Mouse (Mus musculus): ENCODE results near the gene Ces1e. TPM values are rescaled to one million over a fixed set of nuclear protein-coding genes. Genes with fewer than 3 reads are reported as not detected.

Ces1e gene
- polyA plus RNA-seq, 1 experiment: 0.27 TPM

DNA sequence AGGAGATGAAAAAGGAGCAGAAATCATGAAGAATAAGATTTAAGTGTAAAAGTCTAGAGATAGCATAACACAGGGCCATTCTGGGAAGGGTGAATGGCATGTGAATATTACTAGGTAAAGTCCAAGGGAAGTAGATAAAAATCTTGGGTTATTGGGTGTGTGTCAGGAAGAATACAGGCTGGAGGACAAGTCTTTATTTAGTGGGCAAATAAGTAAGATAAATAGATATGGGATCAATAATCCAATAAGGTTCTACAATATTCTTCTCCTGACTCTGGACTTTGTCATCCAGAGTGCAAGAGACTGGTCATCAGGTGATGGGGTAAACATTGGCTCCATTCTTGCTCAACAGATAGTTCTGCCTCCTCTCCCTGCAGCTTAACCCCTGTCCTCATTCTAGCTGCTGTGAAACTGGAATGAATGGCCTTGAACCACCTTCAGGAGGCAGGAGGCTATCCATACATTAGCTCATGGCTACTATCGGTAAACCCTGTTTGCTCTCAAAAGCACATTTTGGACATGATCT is 23.0 kb upstream of the Ces1e start:
- H3K27ac ChIP-seq (ENCODE audit: control insufficient read depth, insufficient read depth, low read length): no peak overlapping the region
- TF ChIP-seq CTCF (IDR thresholded peaks at IDR 0.05; ENCODE audit: borderline replicate concordance, control insufficient read depth, extremely low read depth, insufficient read depth, low read length, poor library complexity): no peak
- no peak for TF ChIP-seq POLR2A (IDR thresholded peaks at IDR 0.05; ENCODE audit: control insufficient read depth, extremely low read depth, insufficient read depth, low read length, poor library complexity)

DNA sequence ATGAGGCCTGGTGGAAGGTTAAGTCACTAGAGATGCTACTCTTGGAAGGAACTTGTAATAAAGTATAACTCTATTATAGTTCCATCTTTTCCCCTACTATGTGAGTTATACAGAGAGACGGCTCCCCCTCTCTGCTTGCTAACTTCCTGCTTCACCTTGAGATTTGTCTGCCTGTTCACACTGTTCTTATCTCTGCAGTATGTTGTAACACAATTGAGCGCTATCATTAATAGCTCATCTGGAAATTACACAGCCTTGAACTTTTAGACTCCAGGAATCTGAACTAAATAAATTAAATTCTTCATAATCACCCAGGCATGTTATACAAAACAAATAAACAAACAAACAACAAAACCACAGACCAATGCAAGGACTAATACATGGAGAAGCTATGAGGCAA is 16.6 kb upstream of the Ces1e start:
- Histone ChIP-seq H3K27me3 (ENCODE audit: control insufficient read depth, insufficient read depth, low read length) (no peaks in the 10 kb centered on the region), H3K4me3 (ENCODE audit: control insufficient read depth, insufficient read depth, low read length) (no peak overlapping the region), H3K36me3 (ENCODE audit: control insufficient read depth, insufficient read depth, low read length) (no peaks in the 10 kb centered on the region), H3K4me1 (replicated peaks; ENCODE audit: control insufficient read depth, insufficient read depth, low read length) (no peaks in the 10 kb centered on the region), H3K27ac (ENCODE audit: control insufficient read depth, insufficient read depth, low read length) (no peak overlapping the region)
- DNase-seq: no peak
- TF ChIP-seq CTCF (IDR thresholded peaks at IDR 0.05; ENCODE audit: borderline replicate concordance, control insufficient read depth, extremely low read depth, insufficient read depth, low read length, poor library complexity): no peak
- TF ChIP-seq POLR2A (IDR thresholded peaks at IDR 0.05; ENCODE audit: control insufficient read depth, extremely low read depth, insufficient read depth, low read length, poor library complexity): no peak
- WGBS: 87% methylated on average over 2 of the region's 2 CpGs

More for the DNA sequence above, 23.0 kb upstream of the Ces1e start:
- WGBS: 100% methylated on average over 1 of the region's 1 CpGs
- no peak for DNase-seq
- Histone ChIP-seq H3K4me3 (ENCODE audit: control insufficient read depth, insufficient read depth, low read length) (no peak overlapping the region), H3K4me1 (replicated peaks; ENCODE audit: control insufficient read depth, insufficient read depth, low read length) (no peaks in the 10 kb centered on the region), H3K36me3 (ENCODE audit: control insufficient read depth, insufficient read depth, low read length) (no peaks in the 10 kb centered on the region), H3K27me3 (ENCODE audit: control insufficient read depth, insufficient read depth, low read length) (no peaks in the 10 kb centered on the region)

DNA sequence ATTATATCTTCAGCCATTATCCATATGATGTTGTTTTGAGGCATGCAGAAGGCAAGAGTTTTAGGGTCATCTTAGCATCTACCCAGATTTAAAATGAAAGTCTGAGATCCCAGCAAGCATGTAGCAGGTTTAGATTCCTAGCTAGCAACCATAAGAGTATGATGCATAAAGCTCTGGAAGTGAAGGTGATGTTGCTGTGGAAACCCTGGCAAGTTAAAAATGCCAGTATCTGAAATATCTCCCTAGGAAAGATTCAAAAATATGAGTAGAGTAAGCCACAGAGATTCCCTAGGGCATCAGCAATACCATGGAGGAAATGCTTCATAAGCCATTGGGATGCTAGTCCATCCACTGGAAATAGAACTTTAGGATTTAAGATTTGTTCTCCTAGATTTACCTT is 10.5 kb upstream of the Ces1e start:
- no peak for DNase-seq
- TF ChIP-seq POLR2A (IDR thresholded peaks at IDR 0.05; ENCODE audit: control insufficient read depth, extremely low read depth, insufficient read depth, low read length, poor library complexity): no peak
- TF ChIP-seq CTCF (IDR thresholded peaks at IDR 0.05; ENCODE audit: borderline replicate concordance, control insufficient read depth, extremely low read depth, insufficient read depth, low read length, poor library complexity): no peak

DNA sequence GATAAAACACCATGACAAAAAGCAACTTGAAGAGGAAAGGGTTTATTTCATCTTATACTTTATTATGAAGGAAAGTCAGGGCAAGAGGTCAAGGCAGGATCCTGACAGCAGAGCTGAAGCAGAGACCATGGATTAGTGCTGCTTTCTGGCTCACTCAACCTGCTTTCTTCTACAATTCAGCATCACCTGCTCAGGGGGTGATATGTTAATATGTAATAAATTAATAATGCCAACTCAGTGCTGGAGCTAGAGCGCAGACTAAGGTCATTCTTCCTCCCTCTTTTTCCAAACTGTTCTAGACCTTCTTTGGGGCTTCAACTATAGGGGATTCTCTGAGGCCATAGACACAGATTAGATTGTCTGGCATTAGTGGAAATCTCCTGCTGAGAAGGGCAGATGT is 6.3 kb upstream of the Ces1e start:
- 100% methylated on average over 1 of the region's 1 CpGs for whole genome bisulfite sequencing
- H3K27ac ChIP-seq (ENCODE audit: control insufficient read depth, insufficient read depth, low read length): no peak overlapping the region
- no peaks in the 10 kb centered on the region for H3K4me1 ChIP-seq (replicated peaks; ENCODE audit: control insufficient read depth, insufficient read depth, low read length)
- no peak for DNase-seq
- no peaks in the 10 kb centered on the region for H3K27me3 ChIP-seq (ENCODE audit: control insufficient read depth, insufficient read depth, low read length)
- no peak overlapping the region for H3K4me3 ChIP-seq (ENCODE audit: control insufficient read depth, insufficient read depth, low read length)
- H3K36me3 ChIP-seq (ENCODE audit: control insufficient read depth, insufficient read depth, low read length): no peaks in the 10 kb centered on the region
- TF ChIP-seq CTCF (IDR thresholded peaks at IDR 0.05; ENCODE audit: borderline replicate concordance, control insufficient read depth, extremely low read depth, insufficient read depth, low read length, poor library complexity) (no peak), POLR2A (IDR thresholded peaks at IDR 0.05; ENCODE audit: control insufficient read depth, extremely low read depth, insufficient read depth, low read length, poor library complexity) (no peak)

More for the DNA sequence above, 10.5 kb upstream of the Ces1e start:
- Histone ChIP-seq H3K27me3 (ENCODE audit: control insufficient read depth, insufficient read depth, low read length) (no peaks in the 10 kb centered on the region), H3K27ac (ENCODE audit: control insufficient read depth, insufficient read depth, low read length) (no peak overlapping the region), H3K4me1 (replicated peaks; ENCODE audit: control insufficient read depth, insufficient read depth, low read length) (no peaks in the 10 kb centered on the region), H3K36me3 (ENCODE audit: control insufficient read depth, insufficient read depth, low read length) (no peaks in the 10 kb centered on the region), H3K4me3 (ENCODE audit: control insufficient read depth, insufficient read depth, low read length) (no peak overlapping the region)

DNA sequence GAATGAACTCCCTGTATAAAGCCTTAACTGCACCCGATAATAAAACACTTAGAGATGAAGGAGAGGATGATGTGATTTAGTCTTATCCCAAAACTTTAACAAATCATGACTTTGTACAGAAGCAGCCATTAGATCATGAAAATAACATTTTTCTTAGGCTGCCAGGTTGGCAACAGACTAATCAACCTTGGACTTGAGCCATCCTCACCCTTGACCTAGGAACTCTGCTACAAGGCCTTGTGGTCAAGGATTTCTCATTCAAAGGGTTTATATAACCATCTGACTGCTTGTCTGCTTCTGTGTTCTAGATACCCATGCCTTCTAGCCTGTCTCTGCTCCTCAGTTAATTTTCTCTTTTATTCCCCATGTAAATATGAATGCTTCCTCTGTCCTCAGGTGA is 5.3 kb upstream of the Ces1e start:
- no peak for DNase-seq
- no peaks in the 10 kb centered on the region for H3K27me3 ChIP-seq (ENCODE audit: control insufficient read depth, insufficient read depth, low read length)
- no peaks in the 10 kb centered on the region for H3K4me1 ChIP-seq (replicated peaks; ENCODE audit: control insufficient read depth, insufficient read depth, low read length)
- H3K4me3 ChIP-seq (ENCODE audit: control insufficient read depth, insufficient read depth, low read length): no peak overlapping the region
- no peak overlapping the region for H3K27ac ChIP-seq (ENCODE audit: control insufficient read depth, insufficient read depth, low read length)
- H3K36me3 ChIP-seq (ENCODE audit: control insufficient read depth, insufficient read depth, low read length): no peaks in the 10 kb centered on the region
- TF ChIP-seq POLR2A (IDR thresholded peaks at IDR 0.05; ENCODE audit: control insufficient read depth, extremely low read depth, insufficient read depth, low read length, poor library complexity) (no peak), CTCF (IDR thresholded peaks at IDR 0.05; ENCODE audit: borderline replicate concordance, control insufficient read depth, extremely low read depth, insufficient read depth, low read length, poor library complexity) (no peak)
- WGBS: 92% methylated on average over 1 of the region's 1 CpGs

DNA sequence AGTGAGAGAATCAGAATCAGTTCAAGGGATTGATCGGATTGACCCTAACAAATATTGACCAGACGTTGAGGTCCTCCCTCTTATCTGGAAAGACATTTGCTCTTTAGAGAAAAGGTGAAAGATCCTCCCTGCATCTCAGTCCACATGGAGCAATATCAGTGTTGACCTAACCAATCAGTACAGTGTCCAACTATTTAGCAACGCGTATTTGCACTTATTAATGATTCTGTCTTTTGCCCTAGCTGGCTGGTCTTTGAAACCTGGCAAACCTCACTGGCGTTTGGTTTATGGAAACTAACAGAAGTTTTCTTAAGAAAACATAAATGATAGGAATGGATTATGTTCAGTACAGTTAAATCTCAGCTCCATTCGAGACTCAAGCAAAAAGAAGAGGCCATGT is 4.6 kb upstream of the Ces1e start:
- WGBS: 91% methylated on average over 6 of the region's 6 CpGs
- Histone ChIP-seq H3K4me1 (replicated peaks; ENCODE audit: control insufficient read depth, insufficient read depth, low read length) (no peaks in the 10 kb centered on the region), H3K4me3 (ENCODE audit: control insufficient read depth, insufficient read depth, low read length) (no peak overlapping the region), H3K27me3 (ENCODE audit: control insufficient read depth, insufficient read depth, low read length) (no peaks in the 10 kb centered on the region), H3K27ac (ENCODE audit: control insufficient read depth, insufficient read depth, low read length) (no peak overlapping the region), H3K36me3 (ENCODE audit: control insufficient read depth, insufficient read depth, low read length) (no peaks in the 10 kb centered on the region)
- no peak for TF ChIP-seq CTCF (IDR thresholded peaks at IDR 0.05; ENCODE audit: borderline replicate concordance, control insufficient read depth, extremely low read depth, insufficient read depth, low read length, poor library complexity)
- TF ChIP-seq POLR2A (IDR thresholded peaks at IDR 0.05; ENCODE audit: control insufficient read depth, extremely low read depth, insufficient read depth, low read length, poor library complexity): no peak
- DNase-seq: no peak
